In the genomic region with DNA sequence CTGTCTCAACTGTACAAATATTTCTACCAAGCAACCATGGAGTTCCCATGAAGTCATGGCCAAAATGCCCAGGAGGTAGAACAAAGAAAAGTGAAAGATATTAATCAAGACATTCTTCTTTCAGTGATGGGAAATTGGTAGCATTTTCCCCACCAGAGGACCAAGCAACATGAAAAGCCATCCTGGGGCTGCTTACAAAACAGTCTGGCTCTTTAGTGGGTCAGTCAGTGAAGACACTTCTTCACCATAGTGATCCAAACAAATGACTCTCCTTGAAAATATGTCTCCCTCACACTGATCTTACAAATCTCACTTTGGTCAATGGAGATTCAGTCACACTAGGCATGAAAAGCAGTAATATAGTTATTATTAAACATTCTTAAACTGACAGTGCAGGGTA, we compare ENCODE assay signal across 16 mouse cellular contexts.
"Had no signal": no experiment of that assay in that cellular context is flagged by ENCODE, and none has a peak within 500 bp of the region (broad histone marks: within the 10 kb centered on the region; RNA-seq: fewer than 3 reads in every experiment).

No protein-coding gene starts in this region.

- H3K9me3 ChIP-seq: limb, embryonic 10.5 days; limb, embryonic 13.5 days; liver, embryonic 12.5 days; liver, embryonic 15.5 days; midbrain, embryonic 13.5 days had no signal

- H3K4me3 ChIP-seq: limb, embryonic 10.5 days; limb, embryonic 13.5 days; liver, embryonic 12.5 days; liver, embryonic 15.5 days; midbrain, embryonic 13.5 days had no signal

- ATAC-seq: liver, embryonic 12.5 days; midbrain, embryonic 13.5 days had no signal

- H3K27me3 ChIP-seq: limb, embryonic 13.5 days; liver, embryonic 12.5 days; liver, embryonic 15.5 days; midbrain, embryonic 13.5 days had no signal

- H3K36me3 ChIP-seq: limb, embryonic 10.5 days; limb, embryonic 13.5 days; liver, embryonic 12.5 days; liver, embryonic 15.5 days; midbrain, embryonic 13.5 days had no signal

- H3K9ac ChIP-seq: limb, embryonic 13.5 days; liver, embryonic 12.5 days; liver, embryonic 15.5 days; midbrain, embryonic 13.5 days had no signal

- H3K4me2 ChIP-seq: limb, embryonic 13.5 days; liver, embryonic 12.5 days; liver, embryonic 15.5 days; midbrain, embryonic 13.5 days had no signal

- H3K4me1 ChIP-seq: limb, embryonic 10.5 days; limb, embryonic 13.5 days; liver, embryonic 12.5 days; liver, embryonic 15.5 days; midbrain, embryonic 13.5 days had no signal

- DNase-seq: kidney, adult 18-20 months; kidney, adult 9 months; kidney, postnatal 14 days; kidney, postnatal 4 days; liver; lung, adult 2 months; lung, postnatal 14 days; lung, postnatal 4 days; thymus, adult 2 months; thymus, postnatal 14 days; thymus, postnatal 4 days had no signal

- H3K27ac ChIP-seq: limb, embryonic 10.5 days; limb, embryonic 13.5 days; liver, embryonic 12.5 days; liver, embryonic 15.5 days; midbrain, embryonic 13.5 days had no signal
